Mouse (Mus musculus) MEL (cell line): ENCODE data around the gene Nagk.

Experiments
- CTCF ChIP-seq, 3 experiments: IDR thresholded peaks in 2 of 3; conservative IDR thresholded peaks in 1 of 3; 2 replicates each; pipeline ENCODE4 v1.5.1; 2011 to 2012; ENCODE audit warnings: low read length in 3 of 3, low read depth in 2 of 3, mild to moderate bottlenecking in 2 of 3, improper control_type of control experiment in 1 of 3, inconsistent platforms in 1 of 3, mixed read lengths in 1 of 3, moderate library complexity in 1 of 3; ENCODE audit not compliant: control insufficient read depth in 1 of 3, insufficient read depth in 1 of 3, poor library complexity in 1 of 3, severe bottlenecking in 1 of 3
- KAT2A ChIP-seq: conservative IDR thresholded peaks from 2 replicates; pipeline ENCODE4 v1.6.1; 2012; ENCODE audit warnings: low read depth, low read length, improper control_type of control experiment, inconsistent platforms
- MYC ChIP-seq: IDR thresholded peaks from 2 replicates; pipeline ENCODE4 v1.6.1; 2011; ENCODE audit warnings: low read depth, mild to moderate bottlenecking, low read length, improper control_type of control experiment, moderate library complexity
- POLR2A ChIP-seq, 2 experiments: IDR thresholded peaks; 2 replicates each; pipeline ENCODE4 v1.6.1; 2011 to 2012; ENCODE audit warnings: low read length in 2 of 2, mild to moderate bottlenecking in 2 of 2, control low read depth in 1 of 2, improper control_type of control experiment in 1 of 2, low read depth in 1 of 2, moderate library complexity in 1 of 2; ENCODE audit not compliant: control insufficient read depth in 1 of 2, insufficient read depth in 1 of 2, poor library complexity in 1 of 2
- POLR2AphosphoS2 ChIP-seq: IDR thresholded peaks from 2 replicates; pipeline ENCODE4 v1.6.1; 2011; ENCODE audit warnings: low read length, improper control_type of control experiment
- SIN3A ChIP-seq: IDR thresholded peaks from 2 replicates; pipeline ENCODE4 v1.6.1; 2012; ENCODE audit warnings: low read length, improper control_type of control experiment, inconsistent platforms

DNA sequence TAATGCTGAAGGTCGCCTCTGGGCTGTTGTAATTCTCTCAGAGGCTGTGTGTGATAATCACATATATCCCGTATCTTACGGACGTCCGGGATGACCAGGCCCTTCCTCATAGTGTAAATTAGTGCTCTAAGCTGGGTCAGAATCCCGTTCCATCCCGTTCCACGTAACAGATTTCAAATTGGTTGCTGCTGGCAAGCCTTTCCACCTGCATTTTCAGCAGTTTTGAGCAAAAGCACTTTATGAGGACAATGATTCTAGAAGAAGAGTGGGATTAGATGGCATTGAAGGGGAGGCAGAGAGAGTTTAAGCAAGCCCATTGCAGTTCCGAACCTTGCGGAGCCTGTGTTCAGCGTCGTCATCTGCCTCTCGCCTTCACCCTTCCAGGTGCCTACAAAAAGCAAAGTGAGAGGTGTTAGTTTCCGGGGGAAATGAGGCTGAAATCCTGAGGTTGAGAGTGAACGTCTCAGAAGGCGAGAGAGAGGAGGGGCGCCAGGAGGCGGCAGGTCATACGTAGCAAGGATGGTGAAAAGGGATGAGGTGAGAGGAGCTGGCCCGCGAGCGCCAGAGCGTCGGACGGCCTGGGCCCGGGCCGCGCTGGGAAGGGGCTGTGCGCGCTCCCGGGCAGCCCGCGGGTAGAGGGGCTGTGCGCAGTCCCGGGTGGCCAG lies 36.3 kb downstream of the Nagk start:
- TF ChIP-seq SIN3A (peak; percentile 31; the same call in 1 of the 2 replicates), KAT2A (no peak), CTCF (IDR thresholded peaks at IDR 0.05 in 2 of 3, conservative IDR thresholded peaks at IDR 0.05 in 1 of 3; ENCODE audit: control insufficient read depth in 1 of 3, insufficient read depth in 1 of 3, low read depth in 2 of 3, low read length in 3 of 3, poor library complexity in 1 of 3, severe bottlenecking in 1 of 3) (no peak), POLR2A (IDR thresholded peaks at IDR 0.05; ENCODE audit: control insufficient read depth in 1 of 2, insufficient read depth in 1 of 2, low read depth in 1 of 2, low read length in 2 of 2, poor library complexity in 1 of 2) (no peak), MYC (no peak), POLR2AphosphoS2 (no peak)
